7 mouse cellular contexts compared by ENCODE assay signal in genomic region chr5:122314966-122315667, GRCm38 (mm10). TPM values are rescaled to one million over a fixed set of nuclear protein-coding genes. Genes with fewer than 3 reads are reported as not detected.
DNase-seq lines count a peak whose midpoint lies in the region; ATAC-seq lines count a peak whose summit lies in the region.

No protein-coding gene starts in this region.

- DNase-seq in MN1 (ENCODE audit: low spot score) = peak; percentile 25
- DNase-seq in brain, embryonic 18.5 days (ENCODE audit: low read depth, low spot score) = peak; percentile 10
- DNase-seq in frontal cortex, postnatal 14 days (ENCODE audit: low spot score in 2 of 2) = peak; percentile 80 to 81
- DNase-seq in left cerebral cortex, adult 8-10 months (ENCODE audit: low spot score in 2 of 2) = peak; percentile 84 to 92
- peak; percentile 84 for DNase-seq in splenic B cell, adult 2 months (ENCODE audit: low read depth, low spot score)

- ATAC-seq in inflammation-experienced regulatory T-cells, adult 6 months = peak; percentile 24

- peaks cover 85% of the 10 kb centered on the region for H3K36me3 ChIP-seq in megakaryocyte, embryonic 14.5 days (replicated peaks; ENCODE audit: low read length)
- peaks cover 2% of the 10 kb centered on the region for H3K36me3 ChIP-seq in splenic B cell, adult 2 months (ENCODE audit: control insufficient read depth, insufficient read depth, low read length, poor library complexity, severe bottlenecking)

- H3K27me3 ChIP-seq in megakaryocyte, embryonic 14.5 days (replicated peaks) = no peaks in the 10 kb centered on the region
- H3K27me3 ChIP-seq in splenic B cell, adult 2 months (ENCODE audit: control insufficient read depth, insufficient read depth, low read length, poor library complexity, severe bottlenecking) = no peaks in the 10 kb centered on the region

- H3K9me3 ChIP-seq in megakaryocyte, embryonic 14.5 days = no peaks in the 10 kb centered on the region

- H3K4me3 ChIP-seq in megakaryocyte, embryonic 14.5 days (replicated peaks) = peak overlapping the region; percentile 91

- H3K4me1 ChIP-seq in megakaryocyte, embryonic 14.5 days = peaks cover 79% of the 10 kb centered on the region

RNA-seq across cellular contexts. Expression of gene Pptc7, which starts 31.0 kb away (rescaled TPM):
- 10 to 100 TPM in 2 of 3 experiments, 1 to 10 TPM in 1; 9.6 to 21.6 (median 20.9) TPM for polyA plus RNA-seq in inflammation-experienced regulatory T-cells, adult 6 months (2017; shearing (Covaris generic))
- 10 to 100 TPM; 44.8 to 52.2 (median 48.8) TPM for total RNA-seq in left cerebral cortex, adult 8-10 months (2022)
- 4.8 and 5.0 TPM in 2 replicates for polyA plus RNA-seq in megakaryocyte, embryonic 14.5 days (2012; ENCODE audit: insufficient read depth, low replicate concordance)

RNA-seq across cellular contexts. Expression of gene Rad9b, which starts 38.9 kb away (rescaled TPM):
- polyA plus RNA-seq in inflammation-experienced regulatory T-cells, adult 6 months (2017; shearing (Covaris generic)) = 10 to 100 TPM in 2 of 3 experiments, 1 to 10 TPM in 1; 6.1 to 16.8 (median 13.9) TPM
- total RNA-seq in left cerebral cortex, adult 8-10 months (2022) = 1 to 10 TPM; 3.4 to 5.0 (median 4.2) TPM
- 0.25 TPM in 1 of 2 replicates, not detected in the other for polyA plus RNA-seq in megakaryocyte, embryonic 14.5 days (2012; ENCODE audit: insufficient read depth, low replicate concordance)

RNA-seq across cellular contexts. Expression of gene Vps29, which starts 39.1 kb away (rescaled TPM):
- polyA plus RNA-seq in inflammation-experienced regulatory T-cells, adult 6 months (2017; shearing (Covaris generic)) = 100 to 1,000 TPM; 206 to 295 (median 210) TPM
- total RNA-seq in left cerebral cortex, adult 8-10 months (2022) = 100 to 1,000 TPM; 182 to 219 (median 199) TPM
- polyA plus RNA-seq in megakaryocyte, embryonic 14.5 days (2012; ENCODE audit: insufficient read depth, low replicate concordance) = 20.9 TPM in 1 of 2 replicates, not detected in the other

RNA-seq across cellular contexts. Expression of gene Tctn1, which starts 50.9 kb away (rescaled TPM):
- 1 to 10 TPM in 1 of 3 experiments, under 1 TPM in 2; 0.68 to 1.7 (median 0.90) TPM for polyA plus RNA-seq in inflammation-experienced regulatory T-cells, adult 6 months (2017; shearing (Covaris generic))
- 10 to 100 TPM; 15.0 to 16.6 (median 15.7) TPM for total RNA-seq in left cerebral cortex, adult 8-10 months (2022)
- 3.2 and 11.9 TPM in 2 replicates for polyA plus RNA-seq in megakaryocyte, embryonic 14.5 days (2012; ENCODE audit: insufficient read depth, low replicate concordance)

RNA-seq across cellular contexts. Expression of gene Gpn3, which starts 56.6 kb away (rescaled TPM):
- 10 to 100 TPM; 42.4 to 69.7 (median 60.2) TPM for polyA plus RNA-seq in inflammation-experienced regulatory T-cells, adult 6 months (2017; shearing (Covaris generic))
- 10 to 100 TPM; 21.8 to 24.8 (median 22.7) TPM for total RNA-seq in left cerebral cortex, adult 8-10 months (2022)
- 6.5 and 26.4 TPM in 2 replicates for polyA plus RNA-seq in megakaryocyte, embryonic 14.5 days (2012; ENCODE audit: insufficient read depth, low replicate concordance)

Comparison
In these comparisons a context has a peak if more than half of its experiments do, and no peak if none do; other contexts are left out.
1. Peak in every context shown above with its lines: DNase-seq, ATAC-seq and H3K4me3 ChIP-seq.
2. DNase-seq: peak in every context shown above with its lines; median percentile 88 in left cerebral cortex, adult 8-10 months; 84 in splenic B cell, adult 2 months; 80 in frontal cortex, postnatal 14 days; 25 in MN1; 10 in brain, embryonic 18.5 days.